Mouse (Mus musculus) heart, embryonic 12.5 days (tissue): ENCODE data around the gene Nudt1. TPM values are rescaled to one million over a fixed set of nuclear protein-coding genes. Genes with fewer than 3 reads are reported as not detected.
A peak's percentile ranks its signal among the peaks of the same experiment; 100 is the strongest.

Experiments used
- ATAC-seq: fragments of 200-750 bp; cut with Nextera tagmentation; 2 replicates; pipeline ENCODE4 v1.8.0; 2017; ENCODE audit warnings: moderate TSS enrichment, moderate library complexity; ENCODE audit not compliant: insufficient number of reproducible peaks, low FRiP score
- H3K27ac ChIP-seq: fragments of 300-500 bp; sonication (generic); 2 replicates; pipeline ENCODE4 v1.5.1; 2016; ENCODE audit warnings: mild to moderate bottlenecking, moderate library complexity; ENCODE audit not compliant: poor library complexity, severe bottlenecking
- H3K27me3 ChIP-seq: fragments of 300-500 bp; sonication (generic); replicated peaks from 2 replicates; pipeline ENCODE4 v1.6.1; 2016; ENCODE audit warnings: mild to moderate bottlenecking, moderate library complexity
- H3K36me3 ChIP-seq: fragments of 300-500 bp; sonication (generic); 2 replicates; pipeline ENCODE4 v1.6.1; 2016; ENCODE audit warnings: mild to moderate bottlenecking, moderate library complexity
- H3K4me1 ChIP-seq: fragments of 300-500 bp; sonication (generic); replicated peaks from 2 replicates; pipeline ENCODE4 v1.6.1; 2016; ENCODE audit warnings: mild to moderate bottlenecking
- H3K4me2 ChIP-seq: fragments of 300-500 bp; sonication (generic); 2 replicates; pipeline ENCODE4 v1.6.1; 2016; ENCODE audit warnings: mild to moderate bottlenecking, moderate library complexity
- H3K4me3 ChIP-seq: fragments of 300-500 bp; sonication (generic); 2 replicates; pipeline ENCODE4 v1.5.1; 2016; ENCODE audit warnings: mild to moderate bottlenecking
- H3K9ac ChIP-seq: fragments of 300-500 bp; sonication (generic); 2 replicates; pipeline ENCODE4 v1.6.1; 2016; ENCODE audit warnings: mild to moderate bottlenecking, moderate library complexity
- H3K9me3 ChIP-seq: fragments of 300-500 bp; sonication (generic); replicated peaks from 2 replicates; pipeline ENCODE4 v1.6.1; 2016; ENCODE audit warnings: mild to moderate bottlenecking, moderate library complexity
- WGBS: fragments of 180-500 bp; shearing (Covaris S2); methylation state at CpG from one replicate; pipeline ENCODE4 v1.1.7; 2016; 5-methylcytosine and 5-hydroxymethylcytosine counted together
- polyA plus RNA-seq: library from polyadenylated mRNA; unstranded; fragments of >200 nt; fragmentation: Nextera tagmentation; extraction: Ambion mirVana; gene quantifications from 2 replicates; pipeline ENCODE4 v1.2.1, GENCODE M21; 2016

Nudt1 gene
- 25.8 and 28.0 TPM in 2 replicates for polyA plus RNA-seq

DNA sequence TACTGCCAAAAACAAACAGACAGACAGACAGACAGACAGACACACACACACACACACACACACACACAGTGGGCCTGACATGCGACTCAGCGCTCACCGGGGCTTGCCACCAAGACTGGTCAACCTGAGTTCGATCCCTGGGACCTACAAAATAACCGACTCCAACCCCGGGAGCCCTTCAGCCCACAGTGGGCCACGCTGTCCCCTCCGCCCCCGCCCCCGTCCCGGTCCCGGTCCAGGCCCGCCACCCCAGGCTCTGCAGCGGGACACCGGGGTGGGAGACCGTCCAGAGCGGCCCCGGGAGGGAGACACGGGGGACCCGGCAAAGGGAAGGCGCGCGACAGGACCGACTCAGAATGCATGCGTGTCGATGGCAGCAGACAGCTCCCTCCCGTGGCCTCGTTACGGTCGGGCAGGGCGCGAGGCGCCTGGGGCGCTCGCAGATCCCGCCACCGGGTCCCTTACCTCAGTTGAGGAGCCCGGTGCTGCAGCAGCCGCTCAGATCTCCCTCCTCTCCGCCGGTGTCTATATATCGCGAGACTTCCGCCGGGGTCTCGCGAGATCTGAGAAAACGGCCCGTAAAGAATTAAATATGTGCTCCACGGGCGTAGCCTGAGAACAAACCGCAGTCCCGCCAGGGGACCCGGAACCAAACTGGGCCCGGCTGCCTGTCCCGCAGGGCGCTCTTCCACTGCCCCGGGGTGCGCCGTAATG lies at the start of gene Nudt1, which contains the start of gene Mad1l1:
Nudt1 (plus strand) TSS at position 615 of the 714 bp plus-strand sequence.
Mad1l1 (minus strand) TSS at position 511 of the 714 bp plus-strand sequence.
- Histone ChIP-seq H3K4me1 (peaks cover 31% of the 10 kb centered on the region), H3K4me2 (peak within 1 kb of the TSS; percentile 92), H3K9ac (peak within 1 kb of the TSS; percentile 99), H3K9me3 (no peaks in the 10 kb centered on the region), H3K4me3 (peak within 1 kb of the TSS; percentile 91), H3K27ac (peak within 1 kb of the TSS; percentile 75), H3K36me3 (peaks cover 5% of the 10 kb centered on the region), H3K27me3 (no peaks in the 10 kb centered on the region)
- WGBS = under 1% methylated on average over 60 of the region's 60 CpGs
- ATAC-seq = peak; percentile 92

DNA sequence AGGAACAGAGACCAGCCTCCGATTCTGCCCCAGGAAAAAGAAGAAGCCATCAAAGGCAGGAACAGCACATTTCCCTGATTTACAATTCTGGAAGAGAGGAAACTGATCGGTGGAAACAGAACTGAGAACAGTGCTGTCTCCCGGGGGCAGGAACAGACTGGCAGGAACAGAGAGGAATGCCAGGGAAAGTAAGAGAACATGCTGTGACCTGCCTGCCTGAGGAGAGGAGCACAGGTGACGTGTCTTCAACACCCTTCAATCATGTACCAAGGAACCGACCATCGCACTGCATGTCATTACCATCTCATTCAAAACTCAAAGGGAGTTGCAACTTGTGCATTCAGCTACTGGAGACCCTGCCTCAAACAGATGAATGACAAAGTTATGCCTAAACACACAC lies 44.7 kb upstream of the Nudt1 start:
- Histone ChIP-seq H3K36me3 (peaks cover 25% of the 10 kb centered on the region), H3K4me1 (no peaks in the 10 kb centered on the region), H3K9me3 (no peaks in the 10 kb centered on the region), H3K27me3 (peaks cover 14% of the 10 kb centered on the region), H3K4me2 (no peak overlapping the region), H3K4me3 (no peak overlapping the region), H3K27ac (no peak overlapping the region), H3K9ac (no peak overlapping the region)
- ATAC-seq = no peak
- 84% methylated on average over 6 of the region's 6 CpGs for WGBS

DNA sequence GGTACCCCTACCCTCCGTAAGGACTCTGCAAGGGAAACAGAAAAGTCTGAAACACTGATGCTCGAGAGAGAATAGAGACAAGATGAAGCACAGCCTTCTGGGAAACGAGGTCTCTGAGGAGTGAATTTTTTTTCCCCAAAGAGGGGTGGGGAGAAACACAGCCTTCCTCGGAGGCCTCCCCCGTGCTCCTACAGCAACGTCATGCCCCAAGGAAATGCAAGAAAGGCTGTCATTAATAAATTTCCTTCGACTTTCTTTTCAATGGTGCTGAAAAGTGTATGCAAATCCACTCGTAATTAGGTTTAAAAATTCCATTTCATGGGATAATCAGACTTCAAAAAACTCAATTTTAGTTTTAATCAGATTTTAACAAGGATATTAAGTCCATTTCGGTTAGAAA lies 41.3 kb upstream of the Nudt1 start:
- H3K36me3 ChIP-seq = peaks cover 44% of the 10 kb centered on the region
- WGBS = 84% methylated on average over 9 of the region's 9 CpGs
- no peak for ATAC-seq

DNA sequence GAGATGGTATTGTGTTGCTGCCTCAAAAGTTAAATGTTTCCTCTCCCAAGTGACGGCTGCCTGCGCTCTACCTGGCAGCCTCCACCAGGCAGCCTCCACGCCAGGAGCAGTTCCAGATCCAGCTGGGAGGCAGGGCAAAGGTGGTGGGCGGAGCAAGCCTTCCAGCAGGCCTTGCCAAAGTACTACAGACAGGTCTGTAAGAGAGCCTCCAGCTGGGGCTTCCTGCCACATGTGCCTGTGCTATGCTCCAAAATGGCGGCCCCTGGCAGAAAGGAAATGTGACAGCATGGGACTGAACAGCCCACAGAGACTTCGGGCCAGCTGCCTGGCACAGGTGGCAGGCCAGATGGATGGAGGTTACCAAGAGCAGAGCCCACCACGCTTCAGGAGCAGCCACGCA lies 39.1 kb upstream of the Nudt1 start:
- H3K27ac ChIP-seq = no peak overlapping the region
- no peak overlapping the region for H3K4me2 ChIP-seq
- peaks cover 37% of the 10 kb centered on the region for H3K36me3 ChIP-seq
- H3K27me3 ChIP-seq = no peaks in the 10 kb centered on the region
- H3K4me3 ChIP-seq = no peak overlapping the region
- WGBS = 82% methylated on average over 8 of the region's 8 CpGs
- no peak overlapping the region for H3K9ac ChIP-seq
- ATAC-seq = no peak
- H3K9me3 ChIP-seq = no peaks in the 10 kb centered on the region
- no peaks in the 10 kb centered on the region for H3K4me1 ChIP-seq

More for the DNA sequence above, 41.3 kb upstream of the Nudt1 start:
- no peaks in the 10 kb centered on the region for H3K9me3 ChIP-seq
- H3K4me3 ChIP-seq = no peak overlapping the region
- H3K27ac ChIP-seq = no peak overlapping the region
- H3K4me2 ChIP-seq = no peak overlapping the region
- no peaks in the 10 kb centered on the region for H3K4me1 ChIP-seq
- H3K27me3 ChIP-seq = no peaks in the 10 kb centered on the region
- no peak overlapping the region for H3K9ac ChIP-seq

DNA sequence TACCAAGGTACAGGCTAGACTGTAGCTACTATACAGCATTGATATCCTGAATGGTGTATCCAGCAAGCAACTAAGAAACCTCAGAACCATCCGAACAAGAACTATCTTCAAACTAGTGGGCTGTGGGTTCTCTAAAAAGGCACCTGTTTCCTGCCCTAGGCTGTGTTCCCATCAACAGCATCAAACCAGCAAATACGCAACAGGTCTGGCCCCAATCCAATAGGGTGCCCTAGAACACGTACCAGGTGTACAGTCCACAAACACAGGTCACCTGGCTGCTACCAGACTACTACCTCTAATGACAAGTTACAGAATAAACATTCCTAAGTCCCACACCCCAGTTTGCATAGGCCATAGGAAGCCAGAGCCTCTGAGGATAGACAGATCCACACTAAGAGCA lies 38.6 kb upstream of the Nudt1 start:
- no peaks in the 10 kb centered on the region for H3K9me3 ChIP-seq
- no peaks in the 10 kb centered on the region for H3K4me1 ChIP-seq
- H3K27ac ChIP-seq = no peak overlapping the region
- no peak overlapping the region for H3K4me3 ChIP-seq
- WGBS = 89% methylated on average over 3 of the region's 3 CpGs
- ATAC-seq = no peak
- no peaks in the 10 kb centered on the region for H3K27me3 ChIP-seq
- H3K9ac ChIP-seq = no peak overlapping the region
- peaks cover 34% of the 10 kb centered on the region for H3K36me3 ChIP-seq
- H3K4me2 ChIP-seq = no peak overlapping the region

DNA sequence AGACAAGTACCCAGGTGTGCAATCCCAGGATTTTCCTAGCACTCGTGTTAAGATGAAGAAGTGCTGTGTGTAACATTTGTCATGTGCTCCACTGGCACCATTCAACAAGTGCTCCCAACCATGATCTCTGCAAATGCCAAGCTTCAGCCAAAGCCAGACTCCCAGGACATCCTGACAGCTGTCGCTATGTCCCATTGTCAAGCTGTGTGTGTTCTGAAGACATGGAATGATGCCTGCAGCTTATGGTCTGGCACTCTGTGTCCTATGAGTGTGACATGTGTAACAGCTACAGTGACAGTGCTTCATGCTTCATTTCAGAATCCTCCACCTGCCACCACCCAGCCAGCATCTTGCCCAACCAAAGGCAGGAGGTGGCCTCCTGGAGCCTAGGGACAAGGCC lies 37.4 kb upstream of the Nudt1 start:
- no peak overlapping the region for H3K9ac ChIP-seq
- no peak for ATAC-seq
- H3K27ac ChIP-seq = no peak overlapping the region
- H3K4me2 ChIP-seq = no peak overlapping the region
- H3K4me1 ChIP-seq = no peaks in the 10 kb centered on the region
- 91% methylated on average over 2 of the region's 2 CpGs for WGBS
- H3K9me3 ChIP-seq = no peaks in the 10 kb centered on the region
- no peak overlapping the region for H3K4me3 ChIP-seq
- H3K27me3 ChIP-seq = no peaks in the 10 kb centered on the region
- H3K36me3 ChIP-seq = peaks cover 34% of the 10 kb centered on the region

DNA sequence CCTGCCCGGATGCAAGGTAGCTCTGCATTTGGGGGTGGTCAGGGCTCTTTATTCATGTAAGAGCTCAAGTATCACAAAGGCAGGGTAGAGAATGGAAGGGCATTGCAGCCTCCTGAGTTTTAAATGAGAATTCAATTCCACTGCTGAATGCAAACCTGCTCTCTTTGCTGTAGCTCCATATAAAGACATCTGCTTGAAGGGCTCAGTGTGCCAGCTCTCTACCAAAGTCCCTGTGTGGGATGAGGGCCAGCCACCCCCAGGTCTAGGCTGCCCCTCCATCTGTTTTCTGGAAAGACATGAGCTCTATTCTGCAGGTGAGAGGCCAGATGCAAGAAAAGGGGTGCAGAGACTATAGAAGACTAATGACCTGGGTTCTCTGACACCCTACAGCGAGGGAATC lies 36.7 kb upstream of the Nudt1 start:
- H3K27me3 ChIP-seq = no peaks in the 10 kb centered on the region
- WGBS = 79% methylated on average over 2 of the region's 2 CpGs
- H3K9me3 ChIP-seq = no peaks in the 10 kb centered on the region
- no peak overlapping the region for H3K4me3 ChIP-seq
- no peak overlapping the region for H3K4me2 ChIP-seq
- H3K9ac ChIP-seq = no peak overlapping the region
- H3K27ac ChIP-seq = no peak overlapping the region
- H3K4me1 ChIP-seq = no peaks in the 10 kb centered on the region
- H3K36me3 ChIP-seq = peaks cover 35% of the 10 kb centered on the region
- ATAC-seq = no peak

DNA sequence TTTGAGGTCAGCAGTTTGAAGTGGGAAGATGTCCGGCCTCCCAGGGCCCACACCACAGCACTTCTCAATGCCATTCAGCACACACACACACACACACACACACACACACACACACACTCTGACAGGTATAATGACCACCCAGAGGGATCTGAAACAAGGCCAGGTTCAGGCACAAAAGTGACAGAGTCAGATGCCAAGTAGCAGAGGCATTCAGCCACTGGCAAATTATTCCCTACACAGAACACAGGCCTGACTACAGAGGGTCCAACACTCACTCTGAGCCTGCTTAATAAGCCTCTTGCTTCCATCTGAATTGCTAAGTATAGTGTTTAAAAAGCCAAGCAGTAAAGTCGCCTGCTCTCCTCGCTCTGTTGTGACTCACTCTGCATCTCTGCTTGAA lies 33.2 kb upstream of the Nudt1 start:
- Histone ChIP-seq H3K4me3 (no peak overlapping the region), H3K9ac (no peak overlapping the region), H3K27me3 (no peaks in the 10 kb centered on the region), H3K4me1 (peaks cover 10% of the 10 kb centered on the region; the same call in 1 of the 2 replicates), H3K27ac (no peak overlapping the region), H3K9me3 (no peaks in the 10 kb centered on the region), H3K4me2 (no peak overlapping the region), H3K36me3 (peaks cover 44% of the 10 kb centered on the region)
- WGBS = 88% methylated on average over 3 of the region's 3 CpGs
- no peak for ATAC-seq

DNA sequence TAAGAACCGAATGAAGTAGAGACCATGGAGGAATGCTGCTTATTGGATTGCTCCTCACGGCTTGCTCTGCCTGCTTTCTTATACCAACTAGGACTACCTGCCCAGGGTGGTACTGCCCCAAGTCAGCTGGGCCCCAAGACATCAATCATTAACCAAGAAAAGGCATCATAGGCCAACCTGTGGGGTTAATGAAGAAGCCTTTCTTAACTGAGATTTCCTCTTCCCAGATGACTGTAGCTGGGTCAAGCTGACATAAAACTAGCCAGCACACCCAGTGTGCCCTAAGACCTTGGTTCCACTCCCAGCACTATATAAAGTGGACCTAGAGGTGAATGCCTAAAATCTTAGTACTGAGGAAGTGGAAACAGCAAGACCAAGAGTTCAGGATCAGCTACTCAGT lies 32.3 kb upstream of the Nudt1 start:
- Histone ChIP-seq H3K27ac (no peak overlapping the region), H3K4me2 (no peak overlapping the region), H3K27me3 (no peaks in the 10 kb centered on the region), H3K9ac (no peak overlapping the region), H3K36me3 (peaks cover 47% of the 10 kb centered on the region), H3K9me3 (no peaks in the 10 kb centered on the region), H3K4me1 (peaks cover 10% of the 10 kb centered on the region; the same call in 1 of the 2 replicates), H3K4me3 (no peak overlapping the region)
- ATAC-seq = no peak
- WGBS = 89% methylated on average over 2 of the region's 2 CpGs

DNA sequence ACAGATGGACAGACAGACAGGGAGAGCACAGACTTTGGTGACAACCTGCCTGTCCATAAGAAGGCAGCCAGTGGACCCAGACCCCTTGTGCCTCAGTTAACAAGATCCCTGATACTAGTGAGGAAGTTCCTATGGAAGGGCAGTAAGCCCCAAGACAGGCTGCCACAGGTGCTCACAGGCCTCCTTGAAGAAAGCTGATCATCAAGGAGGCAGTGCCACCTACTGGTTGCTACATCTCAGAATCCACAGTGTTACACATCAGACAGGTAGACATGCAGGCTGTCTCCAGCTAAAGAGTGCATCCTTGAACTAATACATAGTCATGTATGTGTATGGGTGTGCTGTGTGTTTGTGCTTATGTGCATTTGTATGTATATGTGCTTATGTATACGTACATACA lies 29.3 kb upstream of the Nudt1 start:
- H3K27ac ChIP-seq = no peak overlapping the region
- H3K27me3 ChIP-seq = no peaks in the 10 kb centered on the region
- H3K9ac ChIP-seq = no peak overlapping the region
- 76% methylated on average over 1 of the region's 1 CpGs for WGBS
- peaks cover 56% of the 10 kb centered on the region for H3K36me3 ChIP-seq
- no peak overlapping the region for H3K4me2 ChIP-seq
- no peak overlapping the region for H3K4me3 ChIP-seq
- H3K9me3 ChIP-seq = no peaks in the 10 kb centered on the region
- no peak for ATAC-seq
- H3K4me1 ChIP-seq = peaks cover 10% of the 10 kb centered on the region; the same call in 1 of the 2 replicates

DNA sequence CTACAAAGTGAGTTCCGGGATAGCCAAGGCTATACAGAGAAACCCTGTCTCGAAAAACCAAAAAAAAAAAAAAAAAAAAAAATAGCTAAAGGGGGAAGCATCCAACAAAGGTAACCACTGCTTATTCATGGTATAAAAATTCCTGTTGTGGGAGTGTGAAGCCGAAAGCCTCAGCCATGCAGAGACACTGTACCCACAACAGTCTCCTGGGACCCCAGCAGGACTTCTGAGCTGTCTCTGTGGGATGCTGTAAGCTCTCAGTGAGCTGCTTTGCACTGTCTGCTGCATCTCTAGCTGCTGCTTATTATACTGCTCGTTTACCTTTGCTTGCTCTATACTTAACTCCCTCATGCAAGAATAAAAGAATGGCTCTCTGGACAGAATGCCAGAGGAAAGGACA lies 23.2 kb upstream of the Nudt1 start:
- 86% methylated on average over 4 of the region's 4 CpGs for WGBS
- Histone ChIP-seq H3K36me3 (peaks cover 61% of the 10 kb centered on the region), H3K27ac (no peak overlapping the region), H3K4me1 (no peaks in the 10 kb centered on the region), H3K4me3 (no peak overlapping the region), H3K9me3 (no peaks in the 10 kb centered on the region), H3K9ac (no peak overlapping the region), H3K27me3 (no peaks in the 10 kb centered on the region), H3K4me2 (no peak overlapping the region)
- no peak for ATAC-seq

DNA sequence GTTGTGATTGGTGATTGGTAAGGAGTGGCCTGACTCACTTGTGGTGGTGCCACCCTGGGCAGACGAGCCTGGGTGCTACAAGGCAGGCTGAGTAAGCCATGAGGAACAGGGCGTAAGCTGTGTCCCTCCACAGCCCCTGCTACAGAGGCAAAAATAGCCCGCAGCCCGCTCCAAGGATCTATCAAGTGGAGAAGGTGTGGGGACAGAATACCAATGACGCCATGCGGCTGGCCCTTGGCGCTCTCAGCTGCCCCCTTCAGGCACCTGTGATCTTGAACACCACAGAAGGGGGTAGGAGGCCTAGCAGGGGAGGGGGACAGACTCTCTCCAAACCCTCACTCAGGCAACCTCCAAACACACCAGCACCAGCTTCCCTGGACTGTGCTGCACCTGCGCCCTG lies 15.4 kb upstream of the Nudt1 start:
- H3K4me2 ChIP-seq = peak overlapping the region; percentile 18; the same call in 1 of the 2 replicates
- H3K9ac ChIP-seq = no peak overlapping the region
- peak; percentile 52 for ATAC-seq
- H3K4me1 ChIP-seq = peaks cover 34% of the 10 kb centered on the region
- 56% methylated on average over 8 of the region's 8 CpGs for WGBS
- H3K27me3 ChIP-seq = no peaks in the 10 kb centered on the region
- peaks cover 69% of the 10 kb centered on the region for H3K36me3 ChIP-seq
- H3K4me3 ChIP-seq = no peak overlapping the region
- peak overlapping the region; percentile 80 for H3K27ac ChIP-seq
- H3K9me3 ChIP-seq = no peaks in the 10 kb centered on the region
